Mouse (Mus musculus) duodenum, adult 2 months (tissue): Measurements from ENCODE around the gene Ctps. TPM values are rescaled to one million over a fixed set of nuclear protein-coding genes. Genes with fewer than 3 reads are reported as not detected.

Source experiments
- polyA plus RNA-seq: library from polyadenylated mRNA; depleted of rRNA; stranded (reverse); fragments of >200 nt; gene quantifications from 2 replicates; pipeline ENCODE4 v1.2.3, GENCODE M21; 2012; ENCODE audit warnings: low replicate concordance; rRNA removed

Ctps gene
- 1.4 and 1.8 TPM in 2 replicates for polyA plus RNA-seq

GRCm38 (mm10) chr4:120569486-120570437 lies at the start of gene Ctps:
Gene Ctps (minus strand): TSS chr4:120570276.

DNA sequence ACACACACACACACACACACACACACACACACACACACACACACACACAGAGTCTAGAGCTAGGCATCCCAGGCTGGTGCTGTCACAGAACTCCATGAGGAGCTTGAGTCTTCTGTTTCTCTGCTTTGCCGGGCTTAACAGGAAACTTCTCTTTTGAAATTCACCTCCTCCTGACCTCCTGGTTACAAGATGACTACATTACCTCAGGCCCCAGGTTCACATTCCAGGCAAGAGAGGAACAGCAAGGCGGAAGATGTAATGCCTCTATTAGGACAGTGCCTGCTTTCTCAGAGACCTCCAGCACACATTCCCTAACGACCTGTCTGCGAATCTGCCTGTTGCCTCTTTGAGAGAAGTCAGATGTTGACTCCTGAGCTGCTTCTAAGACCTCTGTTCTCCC lies 18.4 kb upstream of the Ctps start, which contains the start of gene Gm8439:
TSS of gene Gm8439 (plus strand) at position 301 of the 400 bp plus-strand sequence.

GRCm38 (mm10) chr4:120531986-120532385 lies 38.1 kb downstream of the Ctps start, which contains the start of gene Slfnl1:
Gene Slfnl1 (plus strand): TSS chr4:120532231.

Other genes starting within 250 kb of the Ctps start
- gene Scmh1, start 165.0 kb downstream of the Ctps start, polyA plus RNA-seq: 9.0 and 15.0 TPM in 2 replicates
- gene Slfnl1, start 38.0 kb downstream of the Ctps start, polyA plus RNA-seq: 0.09 TPM in 1 of 2 replicates, not detected in the other
- gene Gm8439, start 18.5 kb upstream of the Ctps start, polyA plus RNA-seq: not detected in 2 replicates
- 28.2 and 28.6 TPM in 2 replicates for gene Cited4, start 96.3 kb upstream of the Ctps start, polyA plus RNA-seq
- gene Kcnq4, start 178.3 kb upstream of the Ctps start, polyA plus RNA-seq: 3.5 and 5.5 TPM in 2 replicates